Mouse (Mus musculus) v-Abl transformed pro-B cells (cell line): ENCODE data around the gene Ankrd11.

Experiments used
- in situ Hi-C, 2 experiments: fragments of 400-800 bp; cut with MboI; formaldehyde crosslinking; loops; one replicate each; pipeline ENCODE4 v1.15.1; 2025; ENCODE audit not compliant: unreplicated experiment in 2 of 2

The Ankrd11 gene

GRCm38 (mm10) chr8:122903002-122903401, 139.1 kb downstream of the Ankrd11 start:
- in situ Hi-C loops, result loop anchor here in 1 of 2 experiments (10.0 kb wide), 1 partner anchor 202 kb away; the partner anchor contains the start of gene Rpl13

DNA sequence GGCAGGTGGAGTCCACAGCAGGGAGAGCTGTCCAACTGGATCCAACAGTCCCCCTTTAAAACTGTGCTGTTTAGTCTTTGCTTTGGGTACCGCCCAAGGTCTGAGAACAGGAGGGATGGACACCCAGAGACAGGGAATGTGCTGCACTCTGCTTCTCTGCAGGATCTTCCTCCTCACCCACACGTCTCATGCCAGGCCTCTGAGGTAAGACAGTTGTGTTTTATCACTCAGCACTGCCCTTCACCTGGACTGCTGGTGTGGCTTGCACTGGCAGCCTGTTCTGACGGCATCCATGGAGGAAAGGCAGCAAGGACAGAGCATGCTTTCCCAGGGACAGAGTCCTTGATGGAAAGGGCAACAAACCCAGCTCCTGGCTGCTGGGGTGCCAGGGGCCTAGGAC, 139.5 kb downstream of the Ankrd11 start:
- in situ Hi-C loops, result loop anchor here in 1 of 2 experiments (10.0 kb wide), 1 partner anchor 202 kb away; the partner anchor contains the start of gene Rpl13

- in situ Hi-C loops, result loop anchor here in 1 of 2 experiments (10.0 kb wide), 1 partner anchor 203 kb away; the partner anchor contains the start of gene Rpl13
Observed at GRCm38 (mm10) chr8:122901892-122902515, 140.1 kb downstream of the Ankrd11 start.

DNA sequence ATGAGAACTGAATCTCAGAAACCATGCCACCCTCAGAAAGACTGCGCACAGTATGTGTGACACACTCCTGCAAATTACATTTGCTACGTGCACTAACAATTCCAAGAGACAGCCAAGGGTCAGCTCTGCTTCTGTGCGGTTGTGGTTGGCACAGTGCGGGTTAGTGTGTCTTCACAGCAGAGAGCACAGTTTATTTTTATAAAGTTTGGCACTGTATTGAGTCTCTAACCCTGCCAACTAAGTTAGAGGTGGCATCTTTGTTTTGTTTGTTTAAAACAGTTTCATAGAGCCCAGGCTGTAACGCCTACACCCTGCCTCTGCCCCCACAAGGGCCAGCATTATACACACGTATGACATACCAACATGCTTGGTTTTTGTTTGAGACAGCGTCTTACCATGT, 140.6 kb downstream of the Ankrd11 start:
- in situ Hi-C loops, result loop anchor here in 1 of 2 experiments (10.0 kb wide), 1 partner anchor 203 kb away; the partner anchor contains the start of gene Rpl13

GRCm38 (mm10) chr8:122899085-122899484, 143.0 kb downstream of the Ankrd11 start:
- in situ Hi-C loops, result no loop called here

DNA sequence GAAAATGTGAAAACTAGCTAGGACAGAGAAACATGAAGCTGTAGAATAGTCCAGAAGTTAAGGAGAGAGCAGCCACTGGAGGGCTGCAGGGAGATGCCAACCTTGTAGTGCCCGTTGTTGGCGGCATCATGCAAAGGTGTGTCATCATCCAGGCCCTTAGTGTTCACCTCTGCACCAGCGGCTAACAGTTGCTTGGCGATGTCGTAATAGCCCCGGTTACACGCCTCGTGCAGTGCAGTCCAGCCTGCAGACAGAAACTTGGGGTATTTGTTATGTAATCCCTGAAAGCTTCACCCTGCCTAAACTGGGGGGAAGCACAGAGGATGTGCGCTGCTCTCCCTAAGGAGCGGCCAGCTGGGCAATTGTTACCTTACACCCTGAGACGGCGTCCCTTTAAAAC, 143.6 kb downstream of the Ankrd11 start:
- in situ Hi-C loops, result no loop called here

GRCm38 (mm10) chr8:122898018-122898417, 144.1 kb downstream of the Ankrd11 start:
- in situ Hi-C loops, result no loop called here

DNA sequence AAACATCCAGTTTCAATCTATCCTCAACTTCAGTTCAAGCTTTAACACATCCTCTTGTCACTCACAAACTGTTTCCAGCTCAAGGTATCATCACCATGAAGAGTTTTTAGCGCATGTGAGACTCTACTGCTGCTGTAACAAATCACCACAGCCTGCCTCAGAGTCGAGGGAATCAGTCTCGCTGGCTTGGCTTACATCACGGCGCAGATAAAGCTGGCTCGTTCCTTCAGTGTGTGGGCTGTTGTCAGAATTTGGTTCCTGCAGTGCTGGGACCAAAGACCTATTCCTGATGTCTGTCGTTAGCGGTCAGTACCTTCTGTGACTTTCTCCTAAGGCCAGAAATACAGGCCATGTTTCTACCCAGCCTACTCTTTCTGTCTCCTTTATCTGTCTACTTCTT, 144.9 kb downstream of the Ankrd11 start:
- in situ Hi-C loops, result no loop called here

- in situ Hi-C loops, result no loop called here
Observed at GRCm38 (mm10) chr8:122896317-122896716, 145.8 kb downstream of the Ankrd11 start.

DNA sequence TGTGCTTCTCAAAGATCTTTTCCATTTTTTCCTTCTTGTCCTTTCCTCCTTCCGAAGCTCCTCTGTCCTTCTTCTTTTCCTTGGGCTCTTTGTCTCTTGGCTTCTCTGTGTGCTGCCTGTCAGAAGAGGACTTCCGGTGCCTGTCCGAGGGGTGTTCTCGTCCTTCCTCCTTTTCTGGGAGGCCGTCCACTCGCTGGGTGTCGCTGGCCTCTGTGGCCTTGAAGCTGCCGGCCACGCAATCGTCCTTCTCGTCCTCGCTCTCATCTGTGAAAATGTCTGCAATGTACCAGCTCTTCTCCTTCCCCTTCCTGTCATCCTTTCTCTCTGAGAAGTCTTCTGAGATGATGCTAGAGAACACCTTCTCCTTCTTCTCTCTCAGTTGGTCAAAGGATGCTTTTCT, 148.6 kb downstream of the Ankrd11 start:
- in situ Hi-C loops, result no loop called here

GRCm38 (mm10) chr8:122891440-122891839, 150.6 kb downstream of the Ankrd11 start:
- in situ Hi-C loops, result no loop called here

GRCm38 (mm10) chr8:122883671-122884070, 158.4 kb downstream of the Ankrd11 start:
- in situ Hi-C loops, result no loop called here

- in situ Hi-C loops, result no loop called here
Observed at GRCm38 (mm10) chr8:122880302-122880701, 161.8 kb downstream of the Ankrd11 start.

DNA sequence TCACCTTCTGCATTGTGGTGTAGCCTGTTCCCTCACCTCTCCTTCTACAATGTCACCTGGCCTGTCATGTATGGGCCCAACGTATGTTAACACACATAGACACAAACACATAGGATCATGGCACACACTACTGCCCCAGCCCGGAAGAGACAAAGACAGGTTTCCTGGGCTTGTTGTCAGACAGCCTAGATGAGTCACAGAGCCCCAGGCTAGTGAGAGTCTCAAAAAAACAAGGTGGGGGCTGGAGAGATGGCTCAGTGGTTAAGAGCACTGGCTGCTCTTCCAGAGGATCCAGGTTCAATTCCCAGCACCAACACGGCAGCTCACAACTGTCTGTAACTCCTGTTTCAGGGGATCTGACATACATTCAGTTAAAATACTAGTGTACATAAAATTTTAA, 163.8 kb downstream of the Ankrd11 start:
- in situ Hi-C loops, result no loop called here

DNA sequence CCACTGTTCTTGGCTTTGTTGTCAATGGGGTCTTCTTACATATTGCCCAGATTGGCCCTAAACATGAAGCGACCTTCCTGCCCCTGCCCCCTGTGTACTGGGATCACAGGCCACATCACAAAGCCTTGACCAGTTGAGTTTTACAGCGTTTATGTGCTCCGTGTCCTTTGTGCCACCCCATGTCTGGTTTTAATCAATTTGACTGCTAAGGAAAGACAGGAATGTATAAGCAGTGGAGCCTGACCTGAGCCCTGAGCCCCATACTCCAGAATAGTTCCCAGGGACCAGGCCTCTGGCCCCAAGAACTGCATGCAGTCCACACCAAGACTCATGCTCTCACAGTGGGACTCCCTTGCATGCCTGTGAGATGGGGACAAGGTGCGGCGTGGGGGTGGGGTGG, 166.9 kb downstream of the Ankrd11 start:
- in situ Hi-C loops, result no loop called here

DNA sequence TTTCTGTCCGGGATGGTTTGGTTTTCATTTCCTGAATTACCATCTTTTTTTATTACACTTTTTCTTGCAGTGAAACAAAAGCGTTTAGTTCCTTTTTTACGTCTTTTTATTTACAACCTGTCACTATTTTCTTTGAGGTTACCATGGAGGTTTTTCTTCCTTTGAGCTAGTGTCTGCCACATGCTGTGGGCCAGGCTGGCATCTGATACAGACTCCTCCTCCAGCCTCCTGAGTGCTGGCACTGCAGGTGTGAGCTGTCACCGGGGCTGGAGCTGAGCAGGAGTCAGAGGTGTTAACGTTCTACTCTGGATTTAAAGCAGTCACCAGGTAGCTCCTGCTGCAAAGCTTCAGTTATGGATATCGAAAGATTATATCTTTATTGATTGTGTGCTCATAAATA, 168.9 kb downstream of the Ankrd11 start:
- in situ Hi-C loops, result no loop called here

DNA sequence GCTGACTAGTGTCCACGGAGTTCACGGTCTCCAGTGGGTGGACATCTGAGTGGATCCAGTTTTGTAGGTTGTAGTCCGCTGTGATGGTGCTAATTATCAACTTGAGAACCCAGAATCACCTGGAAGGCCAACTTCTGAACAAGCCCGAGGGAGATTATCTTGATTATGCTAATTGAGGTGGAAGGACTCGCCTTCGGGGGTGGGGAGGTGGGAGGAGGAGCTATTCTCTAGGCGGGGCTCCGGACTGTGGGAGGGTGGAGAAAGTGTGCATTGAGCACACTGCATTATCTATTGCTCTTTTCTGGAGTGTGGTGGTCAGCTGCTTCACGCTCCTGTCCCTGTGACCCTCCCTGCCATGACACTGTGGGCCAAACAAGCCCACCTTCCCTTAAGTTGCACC, 170.4 kb downstream of the Ankrd11 start:
- in situ Hi-C loops, result no loop called here

DNA sequence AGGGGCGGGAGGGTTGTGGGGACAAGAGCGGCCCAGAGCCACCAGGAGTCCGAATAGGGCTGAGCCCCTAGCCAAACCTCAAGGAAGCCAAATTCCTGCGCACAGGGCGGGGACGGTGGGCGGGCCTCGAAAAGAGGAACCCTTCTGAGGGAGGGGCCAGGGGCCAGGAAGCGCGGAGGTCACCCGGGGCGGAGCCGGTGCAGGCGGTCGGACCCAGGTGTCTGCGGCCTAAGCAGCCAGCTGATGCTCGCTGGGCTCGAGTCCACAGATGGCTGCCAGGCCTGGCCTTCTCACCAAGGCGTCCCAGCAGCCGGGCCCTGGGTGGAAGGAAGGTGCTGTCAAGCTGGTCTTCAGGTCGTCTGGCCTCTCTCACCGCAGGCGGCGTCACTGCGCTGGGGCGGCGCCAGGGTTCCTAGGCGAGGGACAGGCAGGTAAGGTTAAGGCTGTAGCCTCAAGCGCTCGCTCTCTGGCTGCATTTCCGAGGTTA, 171.7 kb downstream of the Ankrd11 start:
- in situ Hi-C loops, result no loop called here

GRCm38 (mm10) chr8:122867982-122868381, 174.1 kb downstream of the Ankrd11 start:
- in situ Hi-C loops, result no loop called here

DNA sequence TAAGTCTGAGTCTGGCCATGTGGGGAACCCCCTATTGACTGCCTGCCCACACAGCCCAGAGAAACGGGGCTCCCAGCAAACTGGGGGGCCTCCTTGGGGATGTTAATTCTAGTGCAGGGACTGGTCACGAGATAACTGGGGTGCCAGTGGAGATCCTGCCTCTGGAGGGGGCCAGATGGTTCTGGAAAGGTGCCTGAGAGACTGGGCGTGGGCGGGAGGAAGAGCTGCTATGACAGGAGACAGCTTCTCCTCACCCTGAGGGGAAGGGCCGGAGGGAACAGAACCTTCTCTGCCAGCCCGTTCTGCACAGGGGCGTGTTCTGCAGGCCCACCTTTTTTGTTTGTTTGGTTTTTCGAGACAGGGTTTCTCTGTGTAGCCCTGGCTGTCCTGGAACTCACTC, 175.8 kb downstream of the Ankrd11 start:
- in situ Hi-C loops, result no loop called here

DNA sequence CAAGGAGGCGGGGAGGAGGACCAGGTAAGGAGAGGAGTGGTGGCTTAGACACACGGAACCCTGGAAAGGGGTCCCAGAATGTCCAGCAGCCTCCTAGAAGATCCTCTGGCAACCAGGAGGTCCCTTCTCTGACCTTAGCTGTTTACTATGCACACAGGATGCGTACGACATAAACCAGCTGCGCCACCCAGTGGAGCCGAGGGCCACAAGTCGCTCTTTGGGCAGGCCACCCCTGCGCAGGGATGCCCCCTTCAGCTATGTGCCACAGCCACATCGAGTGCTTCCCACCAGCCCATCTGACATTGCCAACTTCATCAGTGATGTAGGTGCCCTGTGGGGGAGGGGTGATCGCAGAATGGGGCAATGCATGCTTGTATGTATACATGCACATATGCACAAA, 176.6 kb downstream of the Ankrd11 start:
- in situ Hi-C loops, result no loop called here

DNA sequence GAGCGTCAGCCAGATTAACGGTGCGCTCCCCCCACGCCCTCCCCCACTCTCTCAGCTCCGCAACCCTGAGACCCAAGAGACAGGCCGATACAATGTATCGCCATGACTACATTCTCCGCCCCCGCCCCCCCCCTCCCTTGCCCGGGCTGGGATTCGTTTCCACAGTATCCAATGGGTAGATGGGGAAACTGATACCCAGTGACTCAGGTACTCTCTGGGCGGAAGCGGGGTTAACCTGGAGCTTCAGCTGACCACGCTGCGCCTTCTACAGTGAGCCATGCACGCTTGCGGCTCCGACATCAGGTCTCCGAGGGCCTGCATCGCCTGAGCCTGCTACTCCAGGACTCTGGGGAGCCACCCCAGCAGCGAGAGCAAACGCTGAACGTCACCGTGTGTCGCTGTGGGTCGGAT, 177.4 kb downstream of the Ankrd11 start:
- in situ Hi-C loops, result no loop called here
